Mouse (Mus musculus): Measurements from ENCODE around the gene Alg1.
"Not testable (repeated sequence)": the region's sequence is repeated elsewhere in the genome, so short reads cannot be mapped to it uniquely, and the experiment has no call there.

Alg1 gene

DNA sequence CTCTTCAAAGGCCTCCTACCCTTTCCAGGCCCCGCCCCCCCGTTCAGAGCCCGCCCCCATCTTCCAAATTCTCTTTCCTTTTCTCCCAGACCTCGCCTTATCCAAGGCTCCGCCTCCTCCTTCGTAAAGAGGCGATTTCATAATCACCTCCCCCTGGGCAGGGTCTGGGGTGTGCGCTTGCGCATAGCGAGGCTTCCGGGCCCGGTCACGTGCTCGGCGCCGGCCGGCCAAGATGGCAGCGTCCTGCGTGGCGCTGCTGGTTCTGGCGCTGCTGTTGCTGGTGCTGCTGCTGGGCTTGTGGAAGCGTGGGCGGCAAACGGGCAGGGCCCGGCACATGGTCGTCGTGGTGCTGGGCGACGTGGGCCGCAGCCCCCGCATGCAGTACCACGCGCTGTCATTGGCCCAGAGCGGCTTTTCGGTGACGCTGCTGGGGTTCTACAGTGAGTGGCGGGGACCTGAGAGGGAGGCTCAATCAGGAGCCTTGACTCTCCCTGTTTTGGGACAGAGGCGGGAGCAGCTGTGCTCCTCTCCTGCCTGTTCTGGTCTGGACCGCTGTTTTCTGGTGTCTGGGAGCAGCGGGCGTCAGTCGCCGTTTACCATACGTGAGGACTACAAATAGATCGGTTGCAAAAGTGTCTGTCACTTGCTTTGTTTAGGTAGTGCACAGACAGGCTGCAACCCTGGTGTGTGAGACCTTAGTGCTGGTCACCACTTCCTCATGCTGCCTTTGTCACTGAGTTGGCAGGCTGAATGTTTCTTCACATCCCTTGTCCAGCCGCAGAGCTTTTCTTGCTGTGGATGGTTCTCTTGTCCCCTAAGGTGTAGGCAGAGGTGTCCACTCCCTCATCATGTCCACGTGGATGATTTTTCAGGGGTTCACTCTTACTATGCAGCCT is at the start of gene Alg1:
Gene Alg1 (plus strand): TSS at position 204 of the 896 bp plus-strand sequence.
- peak; percentile 90 for DNase-seq (ENCODE audit: low spot score)

DNA sequence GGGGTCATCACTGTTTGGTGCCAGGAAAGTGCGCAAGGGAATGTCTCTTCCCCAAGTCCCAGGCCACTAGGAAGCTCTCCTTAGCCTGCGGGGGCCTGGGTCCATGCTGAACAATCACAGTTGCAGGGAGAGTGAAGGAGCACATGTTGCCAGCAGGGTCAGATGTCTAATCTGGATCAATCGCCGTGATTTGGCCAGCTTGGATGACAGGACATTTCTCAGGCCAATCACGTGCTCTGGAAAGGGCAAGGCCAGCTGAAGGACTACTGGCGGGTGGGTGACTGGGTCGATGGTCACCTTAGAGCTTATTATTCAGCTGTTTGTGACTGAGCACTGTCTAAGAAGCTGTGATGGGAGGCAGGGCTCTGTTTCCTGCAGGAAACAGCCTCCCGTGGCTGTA is 49.3 kb upstream of the Alg1 start:
- DNase-seq (ENCODE audit: low spot score), result no peak

DNA sequence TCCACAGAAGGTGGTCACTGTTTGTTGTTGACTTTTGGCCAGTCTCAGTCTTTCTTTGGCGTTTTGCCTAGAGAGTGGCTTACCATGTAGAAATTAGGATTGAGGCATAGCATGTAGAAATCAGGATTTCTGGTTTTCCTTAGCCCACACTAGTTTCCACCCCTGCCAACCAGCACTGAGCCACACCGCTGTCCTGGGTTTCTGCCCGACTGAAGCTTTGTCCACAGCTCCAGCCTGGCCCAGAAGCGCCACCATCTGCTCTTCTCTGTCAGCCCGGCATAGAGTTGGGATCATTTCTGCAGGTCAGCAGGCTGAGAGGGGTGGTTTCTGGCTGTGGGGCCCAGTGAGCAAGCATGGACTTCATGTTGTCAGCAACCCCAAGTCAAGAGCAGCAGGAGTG is 48.5 kb upstream of the Alg1 start:
- no peak for DNase-seq (ENCODE audit: low spot score)

DNA sequence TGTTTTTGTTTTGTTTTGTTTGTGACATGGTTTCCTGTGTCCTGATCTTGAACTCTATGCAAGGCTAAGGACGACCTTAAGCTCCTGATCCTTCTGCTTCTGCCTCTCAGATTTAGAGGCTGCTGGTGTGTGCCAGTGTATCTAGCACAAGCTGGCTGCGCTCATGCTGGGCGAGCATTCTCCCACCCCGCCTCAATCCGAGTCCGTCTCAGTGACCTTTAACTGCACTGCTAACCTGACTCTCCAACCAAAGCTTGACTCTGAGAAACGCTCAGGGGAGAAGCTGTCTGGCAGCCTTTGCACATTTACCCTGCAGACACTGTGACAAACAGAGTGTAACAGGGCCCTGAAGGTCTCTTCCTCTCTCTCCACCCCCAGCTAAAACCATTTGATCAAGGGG is 47.7 kb upstream of the Alg1 start:
- no peak for DNase-seq (ENCODE audit: low spot score)

DNA sequence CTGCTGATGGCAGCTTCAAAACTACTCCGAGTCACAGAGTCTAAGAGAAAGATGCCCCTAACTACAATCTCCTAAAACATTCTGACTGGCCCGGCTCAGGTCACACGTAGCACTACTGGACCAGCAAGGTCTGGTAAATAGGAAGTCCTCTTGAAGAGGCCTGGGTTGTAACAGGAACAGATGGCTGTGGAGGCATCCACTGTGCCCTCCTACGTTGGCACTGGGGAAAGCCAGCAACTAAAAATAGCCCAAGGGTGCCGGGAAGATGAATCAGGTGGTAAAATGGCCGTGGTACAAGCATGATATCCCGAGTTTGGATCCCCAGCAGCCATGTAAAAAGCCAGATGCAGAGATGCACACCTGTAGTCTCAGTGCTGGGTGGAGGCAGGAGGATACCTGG is 47.2 kb upstream of the Alg1 start:
- DNase-seq (ENCODE audit: low spot score), result peak; percentile 45

DNA sequence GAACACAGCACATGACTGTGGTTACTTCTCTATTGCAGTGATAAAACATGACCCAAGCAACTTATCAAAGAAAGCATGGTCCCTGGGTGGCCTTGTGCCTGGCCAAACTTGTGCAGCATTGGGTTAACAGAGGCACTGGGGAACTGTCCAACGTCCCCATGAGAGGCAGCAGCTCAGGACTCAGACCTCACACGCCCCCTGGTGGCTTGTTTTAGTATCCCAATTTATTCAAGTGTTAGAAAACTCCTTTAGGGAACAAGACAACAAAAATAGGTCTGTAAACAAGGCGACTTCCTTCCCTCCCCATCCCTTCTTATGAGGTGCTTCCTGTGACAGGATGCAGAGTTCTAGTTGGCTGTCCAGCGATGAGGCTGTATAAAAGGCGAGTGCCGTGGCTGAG is 38.3 kb upstream of the Alg1 start:
- peak; percentile 29 for DNase-seq (ENCODE audit: low spot score)

DNA sequence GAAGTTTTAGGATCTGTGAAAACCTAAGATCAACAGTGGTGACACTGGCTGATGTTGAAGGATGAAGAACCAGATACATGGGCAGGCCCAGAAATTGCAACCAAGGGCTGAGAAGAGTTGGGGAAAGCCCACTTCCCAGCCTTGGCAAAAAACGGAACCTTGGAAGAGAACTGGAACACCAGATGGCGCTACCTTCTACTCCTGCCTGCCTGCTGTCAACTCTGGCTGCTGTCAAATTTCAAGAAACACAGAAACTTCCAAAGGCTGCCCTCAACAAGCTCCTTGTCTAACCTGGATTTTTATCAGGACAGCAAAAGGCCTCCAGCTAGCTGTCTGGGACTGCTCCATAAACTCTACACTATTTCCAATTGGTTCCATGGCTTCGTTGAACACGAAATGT is 30.7 kb upstream of the Alg1 start:
- no peak for DNase-seq (ENCODE audit: low spot score)

DNA sequence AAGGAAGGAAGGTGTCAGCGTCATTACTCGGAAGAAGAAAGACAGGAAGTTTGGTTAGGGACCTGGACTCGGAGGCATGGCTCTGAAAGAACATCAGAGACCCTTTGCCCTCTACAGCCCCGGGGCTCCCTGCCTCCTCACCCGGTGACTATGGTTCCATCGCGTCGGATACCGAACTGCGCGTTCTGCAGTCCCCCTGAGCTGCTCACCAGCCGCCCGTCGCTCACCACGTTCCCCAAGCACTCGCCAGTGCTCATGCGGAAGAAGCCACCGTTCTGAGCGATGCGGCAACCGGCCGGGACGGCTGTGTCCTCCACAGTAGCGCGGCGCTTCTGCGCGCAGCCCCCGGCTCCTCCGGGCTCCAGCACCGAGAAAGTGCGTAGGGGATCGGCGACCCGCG is 30.2 kb upstream of the Alg1 start:
- no peak for DNase-seq (ENCODE audit: low spot score)

DNA sequence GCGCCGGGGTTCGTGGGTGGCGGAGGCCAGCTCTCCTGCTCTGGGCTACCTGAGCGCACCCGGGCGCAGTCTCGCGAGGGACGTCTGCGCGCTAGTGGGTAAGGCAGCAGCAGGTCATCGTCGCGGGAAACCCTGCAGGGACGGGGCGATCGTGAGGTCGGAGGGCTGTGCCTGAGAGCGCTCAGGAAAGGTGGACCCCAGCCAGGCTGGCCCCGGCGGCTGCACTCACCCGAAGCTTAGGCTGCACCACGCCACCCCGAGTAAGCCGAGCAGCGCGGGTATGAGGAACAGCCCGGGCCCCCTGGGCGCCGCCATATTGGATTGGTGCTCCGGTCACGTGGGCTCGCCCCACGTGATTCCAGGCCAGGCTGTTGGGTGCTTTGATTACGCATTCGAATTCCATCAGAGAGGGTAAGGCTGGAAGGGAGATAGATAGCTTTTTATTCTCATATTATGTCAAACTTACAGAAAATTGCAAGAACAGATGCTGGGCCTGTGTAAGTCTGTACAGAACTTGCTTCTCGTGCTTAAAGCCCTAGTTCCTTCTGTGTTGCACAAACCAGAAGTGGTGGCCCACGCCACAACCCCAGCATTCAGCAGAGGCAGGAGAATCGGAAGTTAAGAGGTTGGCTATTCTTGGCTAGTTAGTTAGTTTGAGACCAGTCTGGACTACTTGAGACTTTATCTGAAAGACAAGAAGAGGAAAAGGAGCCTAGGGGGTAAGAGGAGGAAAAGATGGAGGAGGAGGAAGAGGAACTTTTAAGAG is 29.6 kb upstream of the Alg1 start, which contains the start of gene Nagpa:
Gene Nagpa (minus strand): TSS at position 345 of the 766 bp plus-strand sequence.
- DNase-seq (ENCODE audit: low spot score), result peak; percentile 77

DNA sequence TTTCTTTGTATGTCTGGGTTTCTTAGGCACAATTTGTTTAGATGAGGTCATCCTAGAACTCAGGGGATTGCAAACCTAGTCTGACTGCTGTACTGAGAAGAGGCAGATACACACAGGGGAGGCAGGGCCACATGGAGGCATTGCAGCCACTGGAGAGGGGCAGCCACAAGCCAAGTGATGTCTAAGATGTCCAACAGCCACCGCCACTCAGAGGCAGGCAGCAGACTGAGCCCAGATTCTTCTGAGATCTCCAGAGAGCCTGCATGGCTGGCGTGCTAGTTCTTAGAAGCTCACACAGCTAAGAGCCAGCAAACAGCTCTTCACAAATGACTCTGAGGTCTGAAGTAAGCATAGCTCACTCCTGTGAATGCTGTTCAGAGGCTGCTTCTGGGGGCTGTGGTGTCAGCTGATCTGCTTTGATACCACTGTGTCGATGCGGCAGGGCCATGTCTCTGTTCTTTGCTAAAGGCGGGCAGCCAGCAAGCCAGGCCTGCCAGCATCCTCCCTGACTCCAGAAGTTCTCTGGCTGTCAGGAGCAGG is 27.9 kb upstream of the Alg1 start:
- no peak for DNase-seq (ENCODE audit: low spot score)

DNA sequence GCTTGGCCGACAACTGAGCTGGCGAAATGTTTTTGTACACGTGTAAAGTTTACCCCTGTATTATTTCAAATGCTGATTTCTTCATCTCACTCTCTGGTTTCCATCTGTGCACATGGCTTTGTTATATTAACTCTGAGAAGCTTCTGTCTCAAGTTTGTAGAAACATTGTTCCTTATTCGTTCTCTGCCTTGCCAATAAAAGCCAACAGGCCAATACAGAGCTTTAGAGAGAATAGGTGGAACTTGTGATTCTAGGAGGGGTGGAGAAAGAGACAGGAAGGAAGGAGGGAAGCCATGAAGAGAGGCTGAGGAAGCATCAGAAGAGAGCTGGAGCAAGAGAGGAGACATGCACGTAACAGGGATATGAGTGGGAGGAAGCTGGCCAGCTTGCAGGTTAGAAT is 27.4 kb upstream of the Alg1 start:
- no peak for DNase-seq (ENCODE audit: low spot score)

DNA sequence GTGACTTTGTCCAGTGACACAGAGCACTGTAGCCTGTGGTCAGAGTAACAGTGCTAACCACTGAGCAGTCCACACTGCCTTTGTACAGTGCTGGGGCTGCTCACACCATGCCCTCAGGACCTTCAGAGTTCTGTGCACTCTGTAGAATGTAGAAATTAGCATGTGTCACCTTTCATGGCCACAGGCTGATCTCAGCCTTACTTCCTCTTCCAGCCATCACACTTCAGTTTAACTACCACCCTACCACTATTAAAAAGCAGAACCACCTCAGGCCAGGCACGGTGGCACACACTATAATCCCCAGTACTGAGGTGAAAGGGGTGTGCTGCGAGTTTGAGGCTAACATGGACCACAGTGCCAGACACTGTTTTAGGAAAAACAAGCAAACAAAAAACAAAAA is 23.1 kb upstream of the Alg1 start:
- DNase-seq (ENCODE audit: low spot score), result no peak

DNA sequence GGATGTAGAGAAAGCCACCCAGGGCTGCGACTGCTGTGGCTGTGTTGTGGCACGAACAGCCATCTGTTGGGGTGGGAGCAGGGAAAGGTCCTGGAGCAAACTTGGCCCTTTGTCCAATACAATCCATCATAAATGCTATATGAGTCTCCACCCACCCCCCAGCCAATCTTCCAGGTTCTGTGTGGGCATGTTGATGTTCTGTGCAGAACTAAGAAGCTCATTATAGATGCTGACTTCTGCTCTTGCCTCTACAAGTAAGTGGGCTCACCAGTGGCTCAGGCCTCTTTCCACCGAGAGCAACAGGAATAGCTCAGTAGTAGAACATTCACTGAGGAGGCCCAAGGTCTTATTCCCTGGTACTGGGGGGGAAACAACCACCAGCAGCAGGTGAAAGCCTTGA is 21.3 kb upstream of the Alg1 start:
- DNase-seq (ENCODE audit: low spot score), result no peak

DNA sequence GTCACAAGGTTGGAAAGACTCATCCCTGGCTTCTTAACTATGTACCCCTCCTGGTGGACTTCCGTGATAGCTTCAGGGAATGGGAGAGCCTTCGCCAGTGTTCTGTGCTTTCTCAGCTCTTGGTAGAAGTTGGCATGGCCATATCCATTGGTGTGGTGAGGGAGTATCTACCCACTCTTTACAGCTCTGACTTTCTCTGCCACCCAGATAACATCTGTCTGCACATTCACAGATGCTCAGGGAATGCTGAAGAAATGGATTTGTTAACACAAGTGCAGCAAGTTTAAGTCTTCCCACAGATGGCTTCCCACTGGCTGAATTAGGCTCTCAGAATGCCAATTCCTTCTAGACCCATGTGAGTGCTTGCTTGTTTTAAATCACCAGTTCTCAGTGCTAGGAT is 19.3 kb upstream of the Alg1 start:
- DNase-seq (ENCODE audit: low spot score), result no peak

DNA sequence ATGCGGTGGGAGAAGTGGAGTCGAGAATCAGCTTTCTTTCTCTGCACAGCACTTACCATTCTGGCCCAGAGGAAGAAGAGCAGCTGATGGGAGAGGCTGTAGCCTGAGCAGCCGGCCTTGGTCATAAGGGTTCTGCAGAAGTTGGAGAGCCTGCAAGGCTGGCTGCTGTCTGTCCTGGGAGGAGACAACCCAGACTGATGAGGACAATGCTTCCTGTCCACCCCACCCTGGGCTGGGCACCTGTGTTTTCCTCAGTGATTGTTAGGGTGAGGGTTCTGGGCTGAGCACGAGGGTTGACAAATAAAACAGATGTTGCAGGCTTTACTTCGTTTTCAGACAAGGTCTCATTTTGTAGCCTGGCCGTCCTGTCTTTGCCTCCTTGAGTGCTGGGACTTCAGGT is 16.7 kb upstream of the Alg1 start:
- DNase-seq (ENCODE audit: low spot score), result no peak

DNA sequence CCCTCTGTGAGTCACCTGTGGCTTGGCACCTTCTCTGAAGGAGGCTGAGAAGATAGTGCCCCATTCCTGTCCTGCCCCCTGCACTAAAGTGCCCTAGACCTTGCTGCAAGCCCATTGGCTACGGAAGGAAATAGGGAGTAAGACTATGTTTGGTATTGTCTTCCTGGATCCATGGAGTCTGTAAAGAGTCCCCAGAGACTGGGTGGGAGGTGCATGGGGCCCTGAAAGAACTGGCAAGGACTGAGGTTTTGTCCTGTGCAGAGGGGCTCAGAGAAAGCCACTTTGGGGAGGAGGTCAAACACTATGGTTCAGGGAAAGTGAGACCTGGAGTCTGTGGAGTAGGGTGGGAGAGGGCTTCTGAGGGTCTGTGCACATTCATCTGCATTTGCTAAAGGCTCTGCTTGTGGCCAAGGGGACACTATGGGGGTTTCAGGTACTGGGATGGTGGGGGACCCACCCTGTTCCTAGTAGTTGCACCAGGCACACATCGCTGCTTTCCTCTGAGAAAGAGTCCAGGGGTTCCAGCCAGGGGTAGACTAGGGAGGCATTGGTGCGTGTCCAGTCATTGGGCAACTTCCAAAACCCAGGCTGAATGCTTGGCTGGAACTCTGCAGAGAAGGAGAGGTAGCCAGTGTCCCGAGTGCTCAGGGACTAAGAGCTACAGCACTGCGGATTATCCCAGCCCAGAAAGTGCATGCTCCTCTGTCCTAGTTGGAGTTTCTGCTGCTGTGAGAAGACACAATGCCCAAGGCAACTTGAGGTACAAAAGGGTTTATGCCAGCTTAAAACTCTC is 15.9 kb upstream of the Alg1 start:
- DNase-seq (ENCODE audit: low spot score), result no peak

DNA sequence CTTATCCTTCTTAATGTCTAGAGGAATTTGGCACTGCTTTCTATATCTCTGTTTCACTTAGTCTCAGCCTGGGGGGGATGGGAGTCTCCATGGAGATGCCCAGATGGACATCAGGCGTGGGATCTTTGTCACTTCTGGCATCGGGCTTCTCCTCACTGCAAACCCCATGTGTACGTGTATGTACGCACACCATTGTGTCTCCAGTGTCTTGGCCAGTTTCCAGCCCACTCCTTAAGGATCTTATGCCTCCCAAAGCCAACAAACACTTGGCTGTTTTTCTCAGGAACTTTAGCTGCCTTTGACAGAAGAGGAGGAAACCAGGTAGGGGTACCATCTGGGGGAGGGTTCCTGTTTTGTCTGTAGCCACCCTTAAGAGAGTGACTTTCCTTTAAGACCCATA is 12.0 kb upstream of the Alg1 start:
- DNase-seq (ENCODE audit: low spot score), result no peak

DNA sequence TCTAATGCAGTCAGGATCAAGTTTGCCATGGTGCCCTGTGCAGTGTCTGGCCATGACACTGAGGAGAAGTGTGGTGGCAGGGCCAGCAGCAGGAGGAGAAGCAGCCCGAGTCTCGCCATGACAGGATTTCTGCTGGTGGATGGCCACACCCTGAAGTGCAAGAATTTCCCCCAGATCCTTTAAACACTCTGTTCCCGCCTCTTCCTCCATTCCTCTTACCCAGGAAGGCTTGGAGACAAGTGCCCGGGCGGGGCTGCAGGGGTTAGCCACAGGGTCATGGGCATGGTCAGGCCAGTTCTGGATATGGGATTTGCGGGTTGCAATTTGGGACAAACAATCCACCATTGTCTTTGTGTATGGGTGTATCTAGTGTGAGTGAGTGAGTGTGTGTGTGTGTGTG is 11.3 kb upstream of the Alg1 start, which contains the start of gene AU021092:
Gene AU021092 (minus strand): TSS at position 160 of the 400 bp plus-strand sequence.
- DNase-seq (ENCODE audit: low spot score), result no peak

DNA sequence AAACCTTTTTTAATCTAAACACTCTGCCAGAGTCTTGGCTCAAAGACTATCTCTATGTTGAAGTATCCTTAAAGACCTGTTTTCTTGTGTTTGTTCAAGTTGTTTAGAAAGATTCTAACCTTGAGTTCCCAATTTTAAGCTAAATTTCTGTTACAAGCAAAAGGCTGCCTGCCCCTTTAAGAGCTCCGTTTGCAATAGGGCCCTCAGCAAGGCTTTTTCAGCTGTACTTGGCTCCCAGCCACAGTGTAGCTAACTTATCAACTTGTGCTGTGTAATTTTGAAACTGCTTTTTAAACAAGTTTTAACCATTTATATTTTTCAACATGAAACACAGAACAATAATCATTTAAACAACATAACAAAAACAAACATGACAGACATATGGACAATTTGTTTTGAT is 6.9 kb upstream of the Alg1 start:
- DNase-seq (ENCODE audit: low spot score), result not testable (repeated sequence)

DNA sequence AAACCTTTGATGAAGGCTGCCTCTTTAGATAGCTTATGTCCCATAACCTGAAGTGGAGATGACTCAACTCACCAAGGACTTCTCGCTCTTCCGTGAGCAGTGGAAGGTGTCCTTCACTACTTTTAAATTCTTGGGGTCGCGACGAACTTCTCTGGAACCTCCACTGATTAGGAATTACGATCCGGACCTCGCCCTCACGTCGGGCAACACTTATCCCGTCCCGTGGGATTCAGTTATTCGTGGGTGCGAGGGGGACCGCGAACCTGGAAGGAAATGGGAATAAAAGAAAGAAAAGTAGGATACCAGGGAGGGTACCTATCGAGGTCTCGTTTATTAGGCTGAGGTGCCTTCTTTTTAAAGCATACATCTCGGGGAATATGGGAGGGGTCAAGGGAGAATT is 5.9 kb upstream of the Alg1 start:
- DNase-seq (ENCODE audit: low spot score), result not testable (repeated sequence)

DNA sequence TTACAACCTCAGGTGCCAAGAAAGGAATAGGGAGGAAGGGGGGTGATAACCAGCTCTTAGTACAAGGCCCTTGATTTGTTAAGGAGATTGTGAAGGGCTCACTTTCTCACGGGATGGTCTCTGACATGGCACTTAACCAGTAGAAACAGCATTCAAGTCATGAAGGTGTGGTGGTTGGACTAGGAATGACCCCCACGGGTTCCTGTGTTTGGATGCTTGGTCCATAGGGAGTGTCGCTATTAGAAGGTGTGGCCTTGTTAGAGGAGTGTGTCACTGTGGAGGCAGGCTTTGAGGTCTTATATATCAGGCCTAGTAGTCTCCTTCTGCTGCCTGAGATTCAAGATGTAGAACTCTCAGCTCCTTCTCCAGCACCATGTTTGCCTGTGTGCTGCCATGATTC is 5.3 kb upstream of the Alg1 start:
- DNase-seq (ENCODE audit: low spot score), result not testable (repeated sequence)

DNA sequence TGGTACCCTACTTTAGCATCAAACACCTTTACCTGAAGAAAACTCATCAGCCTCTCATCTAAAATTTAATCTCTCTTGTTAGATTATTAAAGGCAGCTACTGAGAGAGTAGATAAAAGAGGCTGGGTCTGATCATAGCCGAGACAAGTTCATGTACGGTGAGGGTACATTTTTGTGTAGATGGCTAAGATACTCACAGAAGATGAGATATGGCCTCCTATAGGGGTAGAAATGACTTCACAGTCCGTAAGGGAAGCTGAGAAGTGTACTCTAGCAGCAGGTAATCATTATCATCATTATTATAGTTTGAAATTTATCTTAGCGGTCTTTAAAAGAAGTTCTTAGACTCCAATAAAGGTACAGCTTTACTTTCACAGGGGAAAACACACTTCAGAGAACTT is 439 bp upstream of the Alg1 start:
- no peak for DNase-seq (ENCODE audit: low spot score)

Data from left cerebral cortex, adult 11 months (tissue).